Mouse (Mus musculus): ENCODE measurements at regions not wholly inside any gene's neighbourhood (a gene's known extent, or its start where the extent isn't known, plus 50 kb on each side); places are given as distances from the start of the nearest gene placed in this dataset.
A peak's percentile ranks its signal among the peaks of the same experiment; 100 is the strongest.

DNA sequence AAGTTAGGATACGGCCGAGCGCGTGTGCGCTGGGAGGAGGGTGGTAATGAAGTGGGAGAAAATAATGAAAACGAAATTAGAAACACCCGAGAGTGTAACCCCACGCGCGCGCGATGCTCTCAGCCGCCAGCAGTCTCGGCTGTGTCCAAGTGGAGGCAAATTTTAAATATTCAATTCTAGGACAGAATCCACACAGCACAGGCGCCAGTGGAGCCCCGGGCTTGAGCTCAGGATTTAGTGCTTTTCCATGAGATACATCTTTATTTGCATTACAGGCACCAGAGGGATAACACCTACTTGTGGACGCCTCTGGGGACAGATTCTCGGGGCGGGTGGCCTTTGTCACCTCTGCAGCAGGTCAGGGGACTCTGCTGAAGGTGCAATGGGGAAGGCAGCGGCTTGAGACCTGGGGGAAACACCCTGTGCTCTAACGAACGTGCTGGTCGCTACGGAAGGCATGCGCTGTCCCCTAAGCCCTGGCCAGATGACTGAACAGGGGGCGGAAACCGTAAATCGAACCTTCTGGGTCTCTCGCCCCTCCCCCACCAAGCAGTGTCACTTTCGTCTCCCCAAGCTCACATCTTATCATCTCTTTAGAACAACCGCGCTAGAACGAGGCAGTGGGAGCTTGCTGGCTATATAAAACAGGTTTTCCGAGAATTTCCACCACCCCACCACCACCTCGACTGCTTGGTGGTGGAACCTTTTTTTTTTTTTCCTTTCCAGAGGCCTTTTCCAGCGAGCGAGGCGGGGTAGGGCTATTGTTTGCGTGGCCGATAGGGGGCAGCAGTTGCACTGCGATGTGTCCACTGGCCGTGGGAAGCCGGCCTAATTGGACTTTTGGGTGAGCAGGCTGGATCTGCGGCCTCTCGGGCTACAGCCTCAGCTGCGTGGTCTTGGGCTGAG lies 61.2 kb downstream of the Ccdc54 start (continued):
- TF ChIP-seq BHLHE40 (IDR thresholded peaks at IDR 0.05; ENCODE audit: low read depth, low read length) (peak; percentile 99), ZNF384 (IDR thresholded peaks at IDR 0.05; ENCODE audit: low read depth, low read length) (peak; percentile 97), RAD21 (IDR thresholded peaks at IDR 0.05; ENCODE audit: low read depth, low read length) (peak; percentile 77), RCOR1 (conservative IDR thresholded peaks at IDR 0.05; ENCODE audit: low read depth, low read length) (no peak), SIN3A (IDR thresholded peaks at IDR 0.05; ENCODE audit: low read length) (0 out of 2 replicates have a peak, but pooled peaks have one; percentile 23), POLR2A (IDR thresholded peaks at IDR 0.05; ENCODE audit: low read depth, low read length) (peak; percentile 75), KAT2A (IDR thresholded peaks at IDR 0.05; ENCODE audit: insufficient replicate concordance, low read length) (0 out of 2 replicates have a peak, but pooled peaks have one; percentile 49), SMC3 (IDR thresholded peaks at IDR 0.05; ENCODE audit: low read depth, low read length) (peak; percentile 74), MAX (IDR thresholded peaks at IDR 0.05; ENCODE audit: low read length) (peak; percentile 82; the same call in 1 of the 2 replicates), POLR2AphosphoS2 (IDR thresholded peaks at IDR 0.05; ENCODE audit: low read depth, low read length) (no peak; the same call in 1 of the 2 replicates)

DNA sequence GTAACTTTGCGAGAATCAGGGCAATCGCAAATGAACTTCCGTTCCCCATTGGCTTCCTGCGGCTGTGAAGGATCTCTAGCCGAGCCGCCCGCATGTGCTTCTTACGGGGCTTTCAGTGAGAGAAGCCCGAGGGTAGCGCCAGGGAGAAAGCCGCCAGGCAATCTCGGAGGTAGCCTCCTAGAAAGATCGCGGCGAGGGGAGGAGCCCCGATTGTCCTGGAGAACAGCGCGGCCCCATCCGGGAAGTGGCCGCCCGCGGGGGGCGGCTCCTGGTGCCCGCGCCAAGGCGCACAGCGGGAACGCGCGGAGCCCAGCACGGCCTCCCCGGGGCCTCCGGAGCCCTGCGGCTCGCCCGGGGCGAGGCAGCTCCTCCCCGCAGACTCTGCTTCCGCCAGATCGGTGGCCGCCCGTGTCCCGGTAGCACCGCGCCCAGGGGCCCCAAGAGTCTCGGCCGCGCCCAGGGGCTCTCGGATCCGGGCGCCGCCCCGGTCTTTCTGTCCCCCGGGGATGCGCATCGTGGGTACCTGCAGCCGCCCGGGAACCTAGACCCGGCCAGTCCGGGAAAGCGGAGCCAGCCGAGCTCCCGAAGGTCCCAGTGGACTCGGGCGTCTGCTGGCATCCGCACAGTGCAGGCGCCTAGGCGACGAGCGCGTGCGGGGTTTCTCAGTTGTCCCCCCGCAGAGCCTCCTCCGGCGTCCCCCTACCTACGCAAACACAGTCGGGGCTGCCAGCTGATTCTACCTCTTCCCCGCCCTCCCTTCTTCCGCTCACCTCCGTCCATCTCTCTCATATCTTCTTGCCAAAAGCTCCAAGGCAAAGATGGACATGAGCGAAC lies 62.1 kb downstream of the Ccdc54 start:
- DNase-seq (ENCODE audit: extremely low read depth), result peak; percentile 86
- in situ Hi-C loops (cut with MboI; ENCODE audit: low pct_ligation_motif_present, low pct_unique_long_range_greater_than_20kb, low sequenced_read_pairs), result no loop called here
- H3K27ac ChIP-seq (ENCODE audit: insufficient read depth, low read depth), result peak overlapping the region; percentile 97
- peak; percentile 12; the same call in 1 of the 2 replicates for TF ChIP-seq SMC3 (IDR thresholded peaks at IDR 0.05; ENCODE audit: low read depth, low read length)
- peak; percentile 85 for TF ChIP-seq POLR2A (IDR thresholded peaks at IDR 0.05; ENCODE audit: low read depth, low read length)
- no peak for TF ChIP-seq PAX5 (IDR thresholded peaks at IDR 0.05; ENCODE audit: low read length)
- no peak; the same call in 1 of the 2 replicates for TF ChIP-seq EP300 (IDR thresholded peaks at IDR 0.05; ENCODE audit: low read length)
- TF ChIP-seq MAX (IDR thresholded peaks at IDR 0.05; ENCODE audit: low read length), result peak; percentile 82
- no peak for TF ChIP-seq BHLHE40 (IDR thresholded peaks at IDR 0.05; ENCODE audit: low read depth, low read length)
- TF ChIP-seq ETS1 (conservative IDR thresholded peaks at IDR 0.05; ENCODE audit: low read depth, low read length), result no peak; the same call in 1 of the 2 replicates
- TF ChIP-seq JUND (conservative IDR thresholded peaks at IDR 0.05; ENCODE audit: low read depth, low read length), result no peak
- no peak for TF ChIP-seq JUN (IDR thresholded peaks at IDR 0.05; ENCODE audit: insufficient read depth, low read depth, low read length)
- no peak for TF ChIP-seq RCOR1 (conservative IDR thresholded peaks at IDR 0.05; ENCODE audit: low read depth, low read length)
- TF ChIP-seq UBTF (IDR thresholded peaks at IDR 0.05; ENCODE audit: low read depth, low read length), result peak; percentile 87; the same call in 1 of the 2 replicates
- no peak; the same call in 1 of the 2 replicates for TF ChIP-seq MAZ (IDR thresholded peaks at IDR 0.05; ENCODE audit: low read depth, low read length)
- TF ChIP-seq E2F4 (IDR thresholded peaks at IDR 0.05; ENCODE audit: insufficient replicate concordance, low read depth, low read length), result 0 out of 2 replicates have a peak, but pooled peaks have one; percentile 46
- TF ChIP-seq TCF12 (IDR thresholded peaks at IDR 0.05; ENCODE audit: low read depth, low read length), result peak; percentile 83
- peak; percentile 64; the same call in 1 of the 2 replicates for TF ChIP-seq KAT2A (IDR thresholded peaks at IDR 0.05; ENCODE audit: insufficient replicate concordance, low read length)
- no peak for TF ChIP-seq CTCF (conservative IDR thresholded peaks at IDR 0.05 in 1 of 2, IDR thresholded peaks at IDR 0.05 in 1 of 2; ENCODE audit: low read depth in 2 of 2, low read length in 2 of 2)
- peak; percentile 43; the same call in 1 of the 2 replicates for TF ChIP-seq CHD1 (IDR thresholded peaks at IDR 0.05; ENCODE audit: low read depth, low read length)
- no peak for TF ChIP-seq ZC3H11A (IDR thresholded peaks at IDR 0.05; ENCODE audit: low read depth, low read length)
- no peak; the same call in none of the 2 replicates for TF ChIP-seq HCFC1 (IDR thresholded peaks at IDR 0.05; ENCODE audit: low read depth, low read length)
- TF ChIP-seq MEF2A (IDR thresholded peaks at IDR 0.05; ENCODE audit: borderline replicate concordance, low read depth, low read length), result peak; percentile 53
- no peak for TF ChIP-seq GABPA (IDR thresholded peaks at IDR 0.05; ENCODE audit: insufficient replicate concordance, low read depth, low read length)
- TF ChIP-seq RAD21 (IDR thresholded peaks at IDR 0.05; ENCODE audit: low read depth, low read length), result no peak; the same call in 1 of the 2 replicates
- no peak for TF ChIP-seq ZKSCAN1 (IDR thresholded peaks at IDR 0.05; ENCODE audit: borderline replicate concordance, low read depth, low read length)
- no peak for TF ChIP-seq IRF4 (IDR thresholded peaks at IDR 0.05; ENCODE audit: low read depth, low read length)
- peak; percentile 69; the same call in 1 of the 2 replicates for TF ChIP-seq CHD2 (IDR thresholded peaks at IDR 0.05; ENCODE audit: low read length)
- TF ChIP-seq POLR2AphosphoS2 (IDR thresholded peaks at IDR 0.05; ENCODE audit: low read depth, low read length), result peak; percentile 78; the same call in 1 of the 2 replicates
- TF ChIP-seq TBP (conservative IDR thresholded peaks at IDR 0.05; ENCODE audit: low read depth, low read length), result no peak; the same call in 1 of the 2 replicates
- no peak for TF ChIP-seq USF1 (IDR thresholded peaks at IDR 0.05; ENCODE audit: low read depth, low read length)

More for the DNA sequence above, 62.1 kb downstream of the Ccdc54 start:
- Histone ChIP-seq H3K9ac (ENCODE audit: insufficient read depth, low read depth) (peak overlapping the region; percentile 67), H3K36me3 (replicated peaks in 1 of 2; ENCODE audit: control insufficient read depth in 1 of 2, insufficient read depth in 1 of 2, low read length in 1 of 2) (peaks cover 0 to 17% of the 10 kb centered on the region in 2 experiments), H3K4me1 (ENCODE audit: control insufficient read depth in 1 of 2, insufficient read depth in 2 of 2) (peaks cover 9 to 38% of the 10 kb centered on the region in 2 experiments), H3K9me3 (replicated peaks; ENCODE audit: low read length) (no peaks in the 10 kb centered on the region), H3K4me2 (ENCODE audit: insufficient read depth, low read depth, poor library complexity, severe bottlenecking) (peak overlapping the region; percentile 58), H3K27me3 (replicated peaks) (no peaks in the 10 kb centered on the region), H3K4me3 (replicated peaks in 1 of 3; ENCODE audit: low read depth in 2 of 3, low read length in 2 of 3, poor library complexity in 1 of 3) (peak overlapping the region; percentile 55 to 72 (median 61)), H3K79me2 (replicated peaks; ENCODE audit: control insufficient read depth, extremely low read depth, insufficient read depth, poor library complexity, severe bottlenecking) (peaks cover 30% of the 10 kb centered on the region)
- dilution Hi-C loops (cut with MboI; ENCODE audit: extremely low pct_ligation_motif_present, extremely low pct_unique_long_range_greater_than_20kb, low sequenced_read_pairs), result no loop called here

Data from CH12.LX (cell line).